Mouse (Mus musculus): Measurements from ENCODE around the gene Pram1. TPM values are rescaled to one million over a fixed set of nuclear protein-coding genes. Genes with fewer than 3 reads are reported as not detected.

Gene Pram1
- total RNA-seq, 4 experiments from 2014 or later: 0.27 to 0.31 TPM; not detected in 2

DNA sequence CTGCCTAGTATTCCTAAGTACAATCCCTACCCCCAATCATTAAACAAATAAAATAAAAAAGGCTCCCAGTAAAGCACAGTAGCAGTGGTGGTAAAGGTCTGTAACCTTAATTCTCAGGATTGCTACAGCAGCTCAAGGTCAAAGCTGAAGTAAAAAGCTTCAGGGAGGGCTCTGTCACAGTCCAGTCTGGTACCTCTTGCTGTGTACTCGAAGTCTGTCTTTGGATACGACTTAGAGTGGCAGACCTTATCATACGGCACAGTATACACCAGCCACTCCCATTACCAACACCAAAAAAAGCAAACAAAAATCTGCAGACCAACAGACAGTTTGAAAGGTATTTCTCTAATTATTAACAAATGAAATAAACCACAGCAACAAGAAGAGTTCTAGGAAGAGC, 29.0 kb downstream of the Pram1 start:
- DNase-seq (ENCODE audit: low spot score): no peak

DNA sequence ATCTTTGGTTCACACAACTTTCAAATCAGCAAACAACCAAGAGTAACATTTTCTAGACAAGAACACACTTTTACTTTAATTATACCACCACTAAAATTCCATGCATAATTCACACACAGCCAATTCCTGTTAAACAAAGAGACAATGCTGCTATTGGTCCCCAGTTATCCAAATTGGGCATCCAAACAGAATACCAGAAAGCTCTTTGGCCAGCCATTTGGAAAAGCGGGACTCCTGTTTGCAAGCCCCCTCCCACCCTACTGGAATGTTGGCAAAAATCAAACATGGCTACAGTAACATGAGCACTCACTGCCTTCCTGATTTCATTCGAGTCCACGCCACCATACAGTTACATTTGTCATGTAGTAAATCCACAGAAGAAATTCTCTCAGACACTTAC, 31.8 kb downstream of the Pram1 start:
- DNase-seq (ENCODE audit: low spot score): no peak

DNA sequence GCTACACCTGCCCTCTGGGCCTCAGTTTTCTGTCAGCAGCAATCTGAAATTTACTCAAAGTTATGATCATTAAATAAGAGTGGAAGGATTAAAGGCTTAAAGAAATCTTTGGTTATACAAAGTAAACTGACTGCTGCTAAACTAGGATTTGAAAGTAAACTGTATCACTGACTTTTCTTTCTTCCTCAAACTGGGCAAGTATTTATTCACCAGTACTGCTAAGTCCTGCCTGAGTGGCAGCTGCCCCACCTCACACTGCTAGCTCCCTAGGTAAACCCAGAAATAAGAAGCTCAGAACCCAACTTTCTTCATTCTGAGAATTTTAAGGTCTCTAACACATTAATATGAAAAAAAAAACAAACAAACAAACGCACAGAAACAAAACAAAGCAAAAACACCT, 36.0 kb downstream of the Pram1 start:
- no peak for DNase-seq (ENCODE audit: low spot score)

DNA sequence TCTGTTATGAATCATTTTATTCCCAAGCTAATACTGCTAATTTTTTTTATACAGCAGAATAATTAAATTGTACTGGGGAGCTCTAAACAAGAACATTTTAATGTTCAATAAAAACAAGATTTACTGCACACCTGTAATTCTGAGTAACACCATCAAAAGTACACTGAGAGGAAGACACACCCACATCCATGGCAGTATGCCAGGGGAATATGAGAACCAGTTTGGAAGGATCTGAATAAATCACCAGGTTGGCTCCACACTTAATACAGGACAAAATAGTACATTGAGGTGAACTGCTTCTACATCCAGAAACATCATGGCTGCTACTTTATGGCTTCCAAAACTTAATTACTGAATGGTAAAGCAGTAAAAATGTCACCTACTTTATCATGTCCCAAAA, 37.6 kb downstream of the Pram1 start:
- DNase-seq (ENCODE audit: low spot score): peak; percentile 35

DNA sequence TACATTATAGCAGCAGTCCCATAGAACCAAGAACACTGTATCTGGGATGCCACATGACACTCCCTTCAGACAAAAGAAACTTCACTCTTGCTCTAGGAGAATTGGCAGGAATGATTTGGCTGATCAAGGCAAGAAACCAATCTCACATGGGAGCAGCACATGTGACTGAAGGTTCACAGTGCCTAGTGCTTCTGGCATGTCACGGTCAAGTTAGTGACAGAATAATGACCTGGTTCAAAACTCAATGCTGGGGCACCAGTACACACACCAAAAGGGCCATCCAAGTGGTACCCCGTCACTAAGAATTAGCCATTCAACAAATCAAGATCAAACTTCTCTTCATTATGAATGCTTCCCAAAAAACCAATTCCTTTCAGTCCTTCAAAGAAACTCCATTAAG, 38.2 kb downstream of the Pram1 start:
- no peak for DNase-seq (ENCODE audit: low spot score)

DNA sequence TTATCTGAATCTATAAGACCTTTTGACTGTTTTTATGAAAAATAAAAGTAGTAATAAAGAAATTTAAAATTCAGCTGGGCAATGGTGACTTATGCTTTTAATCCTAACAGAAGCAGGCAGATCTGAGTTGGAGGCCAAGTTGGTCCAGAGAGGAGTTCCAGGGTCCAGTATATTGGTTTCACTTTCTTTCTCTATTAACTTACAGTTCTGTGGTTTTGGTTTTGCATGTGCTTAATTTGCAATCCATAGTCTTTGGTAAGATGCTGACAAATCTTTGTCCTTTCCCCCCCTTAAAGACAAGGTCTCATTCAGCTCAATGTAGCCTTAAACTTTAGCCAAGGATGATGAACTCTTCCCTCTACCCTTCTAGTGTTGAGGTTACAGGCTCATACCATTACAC, 40.9 kb downstream of the Pram1 start:
- no peak for DNase-seq (ENCODE audit: low spot score)

DNA sequence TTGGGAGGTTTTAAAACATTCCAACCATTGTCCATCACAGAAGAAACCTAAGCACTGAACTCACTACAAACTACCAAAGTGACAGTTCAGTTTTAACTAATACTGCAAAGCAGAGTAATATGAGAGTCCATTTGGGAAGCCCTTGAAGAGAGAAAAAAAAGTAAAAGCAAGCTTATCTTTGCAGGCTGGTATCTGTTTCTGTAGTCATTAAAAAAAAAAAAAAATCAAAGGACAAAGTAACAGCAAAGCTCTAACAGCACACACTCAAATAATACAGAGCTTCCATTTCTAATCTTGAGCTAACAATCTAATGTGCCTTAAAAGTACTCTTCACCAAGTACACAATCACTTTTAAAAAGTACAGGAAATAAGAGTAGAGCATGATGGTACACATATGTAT, 43.9 kb downstream of the Pram1 start:
- no peak for DNase-seq (ENCODE audit: low spot score)

DNA sequence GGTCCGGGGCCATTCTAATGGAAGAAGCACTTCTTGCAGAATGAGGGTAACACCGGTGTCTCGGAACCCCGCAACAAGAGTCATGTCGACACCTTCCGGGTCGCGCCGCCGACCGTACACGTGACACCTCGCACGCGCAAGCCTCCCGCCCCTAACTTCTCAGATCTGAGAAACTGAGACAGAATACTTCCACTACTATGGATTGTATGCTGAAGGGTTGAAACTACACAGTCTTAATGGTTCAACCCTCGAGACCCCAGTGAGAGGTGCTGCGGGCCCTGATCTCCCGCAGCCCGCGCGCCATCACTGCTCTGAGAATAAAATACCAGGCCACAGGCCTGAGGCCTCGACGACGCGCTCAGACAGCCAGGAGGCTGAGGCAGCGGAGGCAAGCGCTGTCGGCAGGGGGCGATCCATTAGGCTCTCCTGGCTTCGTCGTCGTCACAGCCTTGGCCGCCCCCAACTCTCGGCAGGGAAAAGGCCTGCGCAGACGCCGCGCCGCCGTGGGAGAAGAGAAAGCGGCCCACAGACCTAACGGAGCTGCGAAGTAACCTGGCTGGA, 46.9 kb downstream of the Pram1 start:
- DNase-seq (ENCODE audit: low spot score): peak; percentile 35

DNA sequence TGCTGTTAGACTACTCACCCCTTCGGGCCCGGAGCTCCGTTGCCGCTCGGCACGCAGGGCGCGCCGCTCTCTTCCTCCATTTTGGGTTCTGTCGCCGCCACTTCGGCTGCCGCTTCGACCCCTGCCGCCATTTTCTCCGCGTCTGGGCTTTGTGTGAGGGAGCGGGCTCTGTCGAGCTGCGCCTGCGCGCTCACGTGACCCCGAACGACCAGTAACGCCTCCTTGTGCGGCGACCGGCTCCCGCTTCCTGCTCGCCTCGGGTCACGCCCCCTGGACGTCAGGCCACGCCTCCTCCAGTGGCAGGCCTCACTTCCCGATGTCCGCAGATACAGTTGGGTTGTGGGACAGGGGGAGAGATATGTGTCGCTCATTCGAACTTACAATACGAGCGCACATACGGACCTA, 47.4 kb downstream of the Pram1 start:
- peak; percentile 96 for DNase-seq (ENCODE audit: low spot score)

DNA sequence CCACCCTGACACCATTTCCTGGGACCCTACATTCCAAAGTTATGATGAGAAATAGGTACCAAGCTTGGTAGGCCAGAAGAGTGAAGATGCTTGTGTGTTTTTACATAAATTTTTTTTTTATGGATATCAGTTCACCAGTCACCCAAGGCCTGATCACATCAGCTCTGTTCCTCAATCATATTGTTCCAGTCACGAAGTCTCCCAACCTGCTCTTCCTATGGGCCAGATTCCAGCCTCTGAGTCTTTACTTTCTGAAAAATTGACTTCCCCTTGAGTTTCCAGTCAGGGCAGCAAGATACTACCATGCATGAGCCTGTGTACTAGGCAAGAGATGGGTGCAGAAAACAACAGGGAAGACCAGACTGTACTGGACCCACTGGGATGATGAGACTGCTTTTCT, 48.9 kb downstream of the Pram1 start, which contains the start of gene Hnrnpm:
Hnrnpm (minus strand) TSS at position 101 of the 400 bp plus-strand sequence.
- DNase-seq (ENCODE audit: low spot score): no peak

Other genes with a start within 250 kb of the Pram1 start
- gene Zfp101, start 243.4 kb upstream of the Pram1 start, total RNA-seq (2022): 1 to 10 TPM; 3.0 to 6.1 (median 5.3) TPM
- gene Actl9, start 205.2 kb upstream of the Pram1 start, total RNA-seq (2022): not detected
- gene Adamts10, start 113.9 kb upstream of the Pram1 start, total RNA-seq (2022): 10 to 100 TPM; 10.9 to 14.0 (median 11.9) TPM
- 1 to 10 TPM; 1.2 to 2.7 (median 1.4) TPM for gene Myo1f, start 82.3 kb upstream of the Pram1 start, total RNA-seq (2022)
- gene Zfp414, start 9.0 kb upstream of the Pram1 start, total RNA-seq (2022): 10 to 100 TPM in 1 of 4 experiments, 1 to 10 TPM in 3; 7.0 to 11.4 (median 8.8) TPM
- gene Hnrnpm, start 48.8 kb downstream of the Pram1 start, total RNA-seq (2022): 10 to 100 TPM; 76.0 to 96.9 (median 84.0) TPM
- gene March2, start 80.6 kb downstream of the Pram1 start, total RNA-seq (2022): 100 to 1,000 TPM; 126 to 160 (median 136) TPM
- gene Rab11b, start 122.5 kb downstream of the Pram1 start, total RNA-seq (2022): 100 to 1,000 TPM; 248 to 275 (median 267) TPM
- gene Angptl4, start 143.8 kb downstream of the Pram1 start, total RNA-seq (2022): 1 to 10 TPM; 2.9 to 9.8 (median 8.3) TPM
- 10 to 100 TPM; 44.4 to 64.9 (median 51.3) TPM for gene Kank3, start 172.5 kb downstream of the Pram1 start, total RNA-seq (2022)
- gene Rps28, start 186.5 kb downstream of the Pram1 start, total RNA-seq (2022): 100 to 1,000 TPM; 691 to 822 (median 750) TPM
- 100 to 1,000 TPM; 676 to 749 (median 700) TPM for gene Ndufa7, start 186.5 kb downstream of the Pram1 start, total RNA-seq (2022)
- gene Cd320, start 205.0 kb downstream of the Pram1 start, total RNA-seq (2022): 10 to 100 TPM; 28.9 to 33.6 (median 33.2) TPM
- not detected for gene Gm7029, start 235.8 kb downstream of the Pram1 start, total RNA-seq (2022)

All from heart, adult 8-10 months (tissue).